Mouse (Mus musculus) erythroblast, embryonic 14.5 days (primary cell): ENCODE results near the gene Kcnab1. TPM values are rescaled to one million over a fixed set of nuclear protein-coding genes. Genes with fewer than 3 reads are reported as not detected.

Experiments
- H3K27me3 ChIP-seq: 2 replicates; pipeline ENCODE4 v1.6.1; 2012; ENCODE audit warnings: inconsistent platforms; ENCODE audit not compliant: control insufficient read depth
- H3K36me3 ChIP-seq: 2 replicates; pipeline ENCODE4 v1.6.1; 2012; ENCODE audit warnings: mild to moderate bottlenecking, inconsistent platforms; ENCODE audit not compliant: control insufficient read depth
- H3K4me1 ChIP-seq: 2 replicates; pipeline ENCODE4 v1.6.1; 2012; ENCODE audit warnings: inconsistent platforms; ENCODE audit not compliant: control insufficient read depth
- H3K4me3 ChIP-seq: replicated peaks from 2 replicates; pipeline ENCODE3; 2012; ENCODE audit warnings: moderate library complexity, mild to moderate bottlenecking, inconsistent platforms
- H3K9me3 ChIP-seq: 2 replicates; pipeline ENCODE4 v1.6.1; 2012; ENCODE audit warnings: low read length, inconsistent platforms, mixed read lengths; ENCODE audit not compliant: control insufficient read depth
- GATA1 ChIP-seq: IDR thresholded peaks from 2 replicates; pipeline ENCODE4 v1.6.1; 2012; ENCODE audit warnings: low read length, inconsistent platforms, mixed read lengths
- TAL1 ChIP-seq: IDR thresholded peaks from 3 replicates; pipeline ENCODE4 v1.6.1; 2012; ENCODE audit warnings: low read length, inconsistent platforms, mixed read lengths
- polyA plus RNA-seq: library from polyadenylated mRNA; stranded (reverse); fragments of >175 nt; gene quantifications from 2 replicates; pipeline ENCODE4 v1.2.3, GENCODE M21; 2012

The Kcnab1 gene
- polyA plus RNA-seq, 1 experiment, result not detected

DNA sequence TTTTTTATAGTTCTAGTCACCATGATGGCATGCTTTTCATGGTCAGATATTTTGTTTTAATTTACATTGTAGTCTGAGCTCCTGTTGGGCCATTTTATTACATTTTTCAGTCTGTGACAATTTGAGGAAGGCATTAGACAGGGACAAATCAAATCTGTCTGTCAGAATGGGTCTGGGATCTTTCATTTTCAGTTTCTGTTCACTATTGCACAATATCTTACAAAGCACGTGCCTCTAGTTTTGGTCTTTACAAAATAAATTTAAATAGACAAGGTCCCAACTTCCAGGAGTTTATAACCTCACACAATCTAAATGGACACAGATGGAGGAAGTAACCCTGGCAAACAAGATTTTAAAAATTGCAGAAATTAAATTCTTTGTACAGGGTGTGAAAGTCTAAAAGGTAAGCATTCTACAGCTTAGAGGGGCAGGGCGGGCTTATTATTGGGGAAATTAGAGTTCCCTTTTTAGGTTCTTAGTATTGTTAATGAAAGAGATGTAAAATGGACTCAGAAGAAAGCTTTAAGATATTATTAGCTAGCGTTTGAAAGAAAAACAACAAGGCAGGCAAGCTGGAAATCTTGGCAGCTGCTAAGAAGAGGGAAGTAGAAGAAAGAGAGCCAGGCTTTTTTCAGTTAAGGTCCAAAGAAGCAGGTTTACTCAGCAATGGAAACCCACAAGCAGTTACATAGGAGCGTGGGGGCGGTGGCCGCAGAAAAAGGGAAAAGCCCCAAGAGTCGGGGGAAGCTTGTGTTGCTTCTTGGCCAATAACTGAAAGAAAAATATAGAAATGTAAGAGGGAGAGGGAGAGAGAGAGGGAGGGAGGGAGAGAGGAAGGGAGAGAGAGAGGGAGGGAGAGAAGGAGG is 78.9 kb downstream of the Kcnab1 start:
- Histone ChIP-seq H3K9me3 (no peaks in the 10 kb centered on the region), H3K27me3 (no peaks in the 10 kb centered on the region)
- TF ChIP-seq TAL1 (no peak), GATA1 (no peak)

DNA sequence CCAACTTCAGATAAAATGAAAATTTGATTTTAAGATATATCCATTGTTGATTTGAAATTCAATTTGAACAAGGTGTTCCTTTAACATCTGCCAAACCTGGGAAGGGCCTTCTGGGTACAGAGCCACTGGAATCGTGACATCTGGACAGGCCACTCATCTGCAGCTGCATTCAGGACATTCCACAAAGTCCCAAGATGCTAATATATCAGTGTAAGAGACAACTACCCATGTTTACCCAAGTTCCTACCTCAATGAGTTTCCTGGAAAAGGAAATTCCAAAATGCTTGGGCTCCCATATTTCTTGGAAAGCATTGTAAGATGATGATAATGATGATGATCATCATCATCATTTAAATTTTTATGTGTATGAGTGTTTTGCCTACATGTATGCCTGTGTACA is 91.4 kb downstream of the Kcnab1 start:
- H3K27me3 ChIP-seq, result no peaks in the 10 kb centered on the region
- no peaks in the 10 kb centered on the region for H3K36me3 ChIP-seq
- TF ChIP-seq GATA1 (no peak), TAL1 (no peak)
- no peak overlapping the region for H3K4me3 ChIP-seq
- no peaks in the 10 kb centered on the region for H3K4me1 ChIP-seq
- H3K9me3 ChIP-seq, result peaks cover 3% of the 10 kb centered on the region; the same call in 1 of the 2 replicates

More for the DNA sequence above, 78.9 kb downstream of the Kcnab1 start:
- Histone ChIP-seq H3K36me3 (no peaks in the 10 kb centered on the region), H3K4me3 (no peak overlapping the region), H3K4me1 (no peaks in the 10 kb centered on the region)

DNA sequence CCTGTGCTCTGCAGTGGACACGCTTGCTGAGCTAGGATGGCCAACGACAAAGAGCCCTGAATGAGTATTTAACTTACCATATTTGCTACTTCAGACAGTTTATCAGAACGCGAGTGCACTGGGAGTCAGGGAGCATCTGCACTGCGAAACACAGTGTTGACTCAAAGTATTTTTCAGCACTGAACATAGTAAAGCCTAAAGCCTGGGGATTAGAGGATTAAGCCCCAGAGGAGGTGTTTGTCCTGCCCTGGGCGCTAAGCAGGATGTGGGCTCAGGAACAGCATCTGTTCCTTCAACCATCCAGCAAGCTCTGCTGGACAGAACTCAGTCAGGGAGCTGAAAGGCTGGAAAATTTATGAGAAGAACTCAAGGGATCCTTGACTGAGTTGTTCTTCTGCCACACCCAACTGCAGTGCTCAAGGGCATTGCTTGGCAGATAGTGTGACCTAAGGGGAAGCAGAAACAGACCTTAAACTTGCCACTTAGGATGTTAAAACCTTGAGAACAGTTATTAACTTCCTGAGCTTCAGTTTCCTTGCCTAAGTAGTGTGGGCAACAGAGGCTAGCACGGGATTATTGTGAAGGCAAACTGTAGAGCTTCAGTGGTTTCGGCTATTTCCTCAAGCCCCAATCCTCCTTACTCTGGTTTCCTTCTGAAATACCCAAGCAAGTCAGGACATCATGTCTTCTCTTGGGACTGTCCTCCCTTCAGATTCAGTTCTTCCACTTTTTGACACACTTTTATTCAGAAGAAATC is 94.4 kb downstream of the Kcnab1 start:
- no peaks in the 10 kb centered on the region for H3K9me3 ChIP-seq
- H3K4me1 ChIP-seq, result no peaks in the 10 kb centered on the region
- H3K36me3 ChIP-seq, result no peaks in the 10 kb centered on the region
- TF ChIP-seq GATA1 (no peak), TAL1 (no peak)
- H3K27me3 ChIP-seq, result no peaks in the 10 kb centered on the region
- no peak overlapping the region for H3K4me3 ChIP-seq

- no peaks in the 10 kb centered on the region for H3K27me3 ChIP-seq
- no peaks in the 10 kb centered on the region for H3K36me3 ChIP-seq
- no peaks in the 10 kb centered on the region for H3K9me3 ChIP-seq
- TF ChIP-seq TAL1, result no peak
- no peak for TF ChIP-seq GATA1
- no peaks in the 10 kb centered on the region for H3K4me1 ChIP-seq
- H3K4me3 ChIP-seq, result no peak overlapping the region
Measured at GRCm38 (mm10) chr3:65204356-65205075, 95.3 kb downstream of the Kcnab1 start.

DNA sequence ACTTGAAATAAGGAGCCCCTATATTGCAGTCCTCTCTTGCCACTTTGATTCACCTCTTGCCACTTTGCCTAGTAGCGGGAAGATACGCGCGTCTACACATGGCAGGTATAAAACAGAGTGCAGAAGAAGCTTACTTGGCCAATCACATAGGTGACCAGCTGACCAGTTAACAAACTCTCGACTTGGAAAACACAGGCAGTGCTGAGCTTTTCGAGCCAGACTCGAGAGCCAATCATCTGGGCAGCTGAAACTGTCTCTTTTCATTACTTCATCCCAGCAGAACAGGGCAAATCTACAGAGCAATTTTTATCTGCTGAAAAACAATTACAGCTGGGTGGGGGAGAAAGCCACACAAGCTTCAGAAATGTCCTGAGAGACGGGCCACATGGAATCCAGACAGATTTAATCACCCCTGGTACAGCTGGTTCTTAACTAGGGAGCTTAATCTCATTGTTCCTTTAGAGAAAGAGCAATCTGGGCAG is 96.4 kb downstream of the Kcnab1 start:
- Histone ChIP-seq H3K4me3 (no peak overlapping the region), H3K4me1 (no peaks in the 10 kb centered on the region), H3K9me3 (no peaks in the 10 kb centered on the region; the same call in 1 of the 2 replicates), H3K36me3 (no peaks in the 10 kb centered on the region), H3K27me3 (no peaks in the 10 kb centered on the region)
- TF ChIP-seq TAL1 (no peak), GATA1 (no peak)

GRCm38 (mm10) chr3:65213725-65214124 is 104.5 kb downstream of the Kcnab1 start:
- no peaks in the 10 kb centered on the region for H3K27me3 ChIP-seq
- peaks cover 2% of the 10 kb centered on the region; the same call in 1 of the 2 replicates for H3K9me3 ChIP-seq
- no peaks in the 10 kb centered on the region for H3K36me3 ChIP-seq
- TF ChIP-seq TAL1, result no peak
- TF ChIP-seq GATA1, result no peak
- no peaks in the 10 kb centered on the region for H3K4me1 ChIP-seq
- H3K4me3 ChIP-seq, result no peak overlapping the region

DNA sequence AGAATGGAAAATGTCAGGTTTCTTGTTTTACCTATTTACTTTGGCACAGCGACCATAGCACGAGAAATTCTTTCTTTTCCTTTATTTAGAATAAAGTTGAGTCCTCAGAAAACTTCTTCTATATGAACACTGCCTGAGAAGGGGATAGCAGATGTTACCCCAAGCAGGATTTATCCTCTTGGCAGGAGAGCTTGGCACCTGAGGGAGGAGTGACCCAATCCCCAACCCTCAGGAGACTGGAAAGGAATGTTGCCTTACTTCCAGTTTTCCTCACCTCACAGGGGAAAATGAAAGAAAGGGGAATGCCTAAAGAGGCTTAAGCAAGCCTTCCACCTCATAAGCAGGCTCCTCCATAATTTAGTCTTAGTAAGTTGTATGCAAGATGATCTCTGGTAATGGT is 105.5 kb downstream of the Kcnab1 start:
- Histone ChIP-seq H3K27me3 (no peaks in the 10 kb centered on the region), H3K36me3 (no peaks in the 10 kb centered on the region), H3K9me3 (peaks cover 2% of the 10 kb centered on the region; the same call in 1 of the 2 replicates), H3K4me1 (no peaks in the 10 kb centered on the region), H3K4me3 (no peak overlapping the region)
- TF ChIP-seq GATA1 (no peak), TAL1 (no peak)

GRCm38 (mm10) chr3:65217673-65218579 is 108.7 kb downstream of the Kcnab1 start:
- Histone ChIP-seq H3K27me3 (no peaks in the 10 kb centered on the region), H3K9me3 (no peaks in the 10 kb centered on the region), H3K36me3 (no peaks in the 10 kb centered on the region), H3K4me3 (no peak overlapping the region), H3K4me1 (no peaks in the 10 kb centered on the region)
- TF ChIP-seq GATA1, result no peak
- no peak for TF ChIP-seq TAL1
